Mouse (Mus musculus): ENCODE results near the gene 3110082I17Rik. TPM values are rescaled to one million over a fixed set of nuclear protein-coding genes. Genes with fewer than 3 reads are reported as not detected.
A peak's percentile ranks its signal among the peaks of the same experiment; 100 is the strongest.

The 3110082I17Rik gene
- total RNA-seq, 2 experiments from 2014 or later = 11.9 to 12.3 TPM

DNA sequence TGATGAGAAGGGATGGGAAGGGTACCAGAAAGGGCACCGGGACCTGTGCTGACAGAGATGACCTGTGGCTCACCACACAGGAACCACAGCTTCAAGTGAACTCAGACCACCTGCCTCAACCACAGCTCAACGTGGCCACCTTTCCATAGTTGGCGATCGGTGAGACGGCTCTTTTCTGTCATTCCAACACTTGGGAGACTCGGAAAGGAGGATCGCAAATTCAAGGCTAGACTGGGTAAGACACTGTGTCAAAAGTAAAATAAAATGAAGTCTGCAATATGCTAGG lies 82.1 kb downstream of the 3110082I17Rik start:
- no peak for DNase-seq

DNA sequence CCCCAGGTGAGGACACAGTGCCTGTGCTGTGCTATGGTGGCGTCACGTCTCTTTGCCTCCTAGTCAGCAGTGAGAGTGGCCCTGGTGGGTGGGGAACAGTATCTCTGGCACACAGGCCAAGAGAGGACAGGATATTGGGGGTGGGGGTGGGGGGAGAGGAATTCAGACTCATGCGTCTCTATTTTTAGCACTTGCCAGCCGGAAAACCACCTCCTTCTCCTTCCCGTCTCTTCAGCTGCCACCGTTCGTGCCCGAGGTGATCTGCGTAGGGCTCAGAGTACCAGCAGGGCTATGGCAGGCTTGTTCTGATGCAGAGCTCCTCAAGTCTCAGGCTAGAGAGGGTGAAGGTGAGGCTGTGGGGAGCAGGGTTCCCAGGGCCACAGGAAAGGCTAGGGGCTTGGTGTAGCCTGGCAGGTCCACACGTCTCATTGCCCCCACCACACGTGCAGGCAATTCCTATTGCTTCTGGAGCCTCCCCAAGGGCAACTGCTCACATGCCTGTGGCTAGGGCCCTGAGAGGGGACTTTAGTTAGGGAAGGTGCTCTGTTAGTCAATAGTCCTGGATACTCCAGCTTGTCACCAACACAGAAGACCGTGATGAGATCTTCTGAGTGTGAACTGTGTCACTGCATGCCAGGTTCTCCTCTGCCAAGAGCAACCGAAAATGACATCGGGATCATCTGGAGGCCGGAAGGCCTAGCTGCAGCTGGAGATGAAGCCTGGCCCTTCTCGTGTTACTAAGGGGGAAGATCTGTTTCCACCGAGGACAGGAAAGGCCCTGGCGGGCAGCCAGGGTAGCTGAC lies 82.7 kb downstream of the 3110082I17Rik start, which contains the start of gene Gpr146:
TSS of gene Gpr146 (plus strand) at position 230 of the 803 bp plus-strand sequence.
- DNase-seq = peak; percentile 81 to 87

GRCm38 (mm10) chr5:139374841-139375240 lies 85.5 kb downstream of the 3110082I17Rik start:
- DNase-seq = no peak

DNA sequence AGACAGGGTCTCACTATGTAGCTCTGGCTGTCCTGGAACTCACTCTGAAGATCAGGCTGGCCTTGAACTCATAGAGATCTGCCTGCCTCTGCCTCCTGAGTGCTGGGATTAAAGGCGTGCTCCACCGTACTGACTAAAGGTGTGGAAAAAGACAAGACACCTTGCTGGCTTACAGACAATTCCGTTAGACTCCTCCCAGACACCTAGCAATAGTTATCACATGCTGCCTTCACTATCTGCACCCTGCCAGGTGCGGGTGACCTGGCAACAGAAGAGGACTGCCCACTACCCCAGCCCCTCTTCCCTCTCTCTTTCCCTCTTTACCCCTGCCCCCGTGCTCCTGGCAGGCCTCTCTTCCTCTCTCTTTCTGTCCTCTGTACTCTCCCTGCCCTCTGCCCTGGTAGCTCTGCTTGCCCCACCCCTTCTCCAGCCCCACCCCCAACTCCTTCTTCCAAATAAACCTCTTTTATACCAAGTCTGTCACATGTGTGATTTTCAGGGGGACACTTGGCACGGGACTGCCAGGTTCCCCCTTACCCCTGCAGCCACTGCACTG lies 86.4 kb downstream of the 3110082I17Rik start:
- DNase-seq = no peak

DNA sequence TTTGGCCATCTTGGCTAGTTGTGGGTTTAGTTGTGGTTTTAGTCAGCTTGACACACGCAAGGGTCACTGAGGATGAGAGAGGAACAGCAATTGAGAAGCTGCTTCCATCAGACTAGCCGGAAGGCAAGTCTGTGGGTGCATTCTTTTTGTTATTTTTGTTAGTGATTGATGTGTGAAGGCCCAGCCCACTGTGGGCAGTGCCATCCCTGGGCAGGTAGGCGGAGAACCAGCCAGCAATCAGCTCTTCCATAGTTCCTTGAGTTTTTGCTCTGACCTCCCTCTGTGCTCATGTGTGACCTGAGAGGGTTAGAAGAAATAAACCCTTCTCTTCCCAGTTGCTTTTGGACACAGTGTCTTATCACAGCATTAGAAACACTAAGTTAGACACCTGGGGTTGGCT lies 87.2 kb downstream of the 3110082I17Rik start:
- no peak for DNase-seq

- DNase-seq = peak; percentile 93 to 96
Measured at GRCm38 (mm10) chr5:139371631-139372401, 88.5 kb downstream of the 3110082I17Rik start.

DNA sequence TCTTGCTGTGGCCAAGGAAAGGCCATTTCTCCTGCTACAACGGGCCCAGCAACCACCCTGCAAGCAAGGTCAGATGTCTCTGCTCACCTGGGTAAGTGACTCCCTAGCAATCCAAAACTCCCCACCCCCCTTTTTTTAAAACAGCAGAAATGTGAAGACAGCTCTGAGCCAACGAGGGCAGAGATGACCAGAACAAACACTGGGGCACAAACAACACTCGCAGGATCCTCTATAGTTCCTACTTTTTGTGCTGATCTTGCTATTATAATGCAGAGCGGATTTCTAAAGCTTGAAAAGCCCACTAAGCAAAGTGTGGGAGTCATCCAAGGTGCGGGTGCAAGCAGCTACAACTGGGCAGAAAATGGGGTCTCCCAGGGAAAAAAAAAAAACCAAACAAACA lies 89.2 kb downstream of the 3110082I17Rik start:
- DNase-seq = no peak

DNA sequence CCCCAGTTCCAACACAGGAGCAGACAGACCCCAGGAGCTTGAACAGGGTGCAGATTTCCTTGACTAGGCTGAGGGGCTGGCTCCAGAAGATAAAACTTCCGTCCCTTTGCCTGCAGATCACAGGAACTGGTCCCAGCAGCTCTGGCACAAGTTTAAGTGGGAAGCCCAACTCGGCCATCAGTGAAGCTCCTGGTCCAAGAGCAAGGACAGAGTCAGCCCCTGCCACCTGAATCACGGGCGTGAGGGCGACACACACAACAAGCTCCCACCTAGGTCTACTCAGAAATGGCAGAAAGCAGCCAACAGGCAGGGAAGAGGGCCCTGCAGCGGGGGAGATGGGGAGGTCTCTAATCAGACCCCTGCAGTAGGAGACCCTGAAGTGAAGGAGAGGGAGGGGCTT lies 90.0 kb downstream of the 3110082I17Rik start:
- no peak for DNase-seq

DNA sequence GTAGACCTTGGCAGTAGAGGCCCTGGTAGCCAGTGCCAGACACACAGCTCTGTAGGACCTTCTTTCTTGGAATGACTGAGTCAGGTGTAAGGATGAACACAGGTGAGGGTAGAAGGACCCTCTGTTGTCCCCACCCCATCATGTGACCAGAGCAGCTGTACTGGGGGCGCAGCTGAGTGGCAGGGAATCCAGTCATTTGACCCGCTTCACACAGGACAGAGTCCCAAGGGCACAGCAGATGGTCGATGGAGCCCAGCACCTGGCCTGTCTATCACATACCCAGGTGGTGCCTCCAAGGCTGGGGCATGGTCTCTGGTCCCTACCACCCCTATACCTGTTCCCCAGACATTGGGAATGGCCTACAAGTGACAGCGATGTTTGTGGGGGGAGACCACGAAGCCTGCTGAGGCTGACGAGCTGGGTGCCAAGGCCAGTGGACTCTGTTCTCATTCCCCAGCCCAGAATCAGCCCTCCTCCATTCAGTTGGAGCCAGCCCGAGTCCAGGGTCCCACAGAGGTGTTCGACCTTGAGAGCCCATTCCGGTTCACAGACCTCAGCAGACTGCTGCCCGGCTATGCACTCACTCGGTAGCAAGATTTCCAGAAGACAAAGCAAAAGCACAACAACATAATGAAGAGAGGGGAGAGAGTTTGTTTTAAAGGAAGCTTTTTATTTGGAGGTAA lies 91.5 kb downstream of the 3110082I17Rik start:
- no peak for DNase-seq

GRCm38 (mm10) chr5:139367884-139368458 lies 92.4 kb downstream of the 3110082I17Rik start:
- DNase-seq = no peak

GRCm38 (mm10) chr5:139366484-139366883 lies 93.8 kb downstream of the 3110082I17Rik start:
- DNase-seq = no peak

GRCm38 (mm10) chr5:139365827-139366226 lies 94.5 kb downstream of the 3110082I17Rik start:
- DNase-seq = no peak

GRCm38 (mm10) chr5:139364911-139365571 lies 95.3 kb downstream of the 3110082I17Rik start:
- DNase-seq = no peak

GRCm38 (mm10) chr5:139364260-139364910 lies 95.9 kb downstream of the 3110082I17Rik start:
- peak; percentile 88 to 89 for DNase-seq

DNA sequence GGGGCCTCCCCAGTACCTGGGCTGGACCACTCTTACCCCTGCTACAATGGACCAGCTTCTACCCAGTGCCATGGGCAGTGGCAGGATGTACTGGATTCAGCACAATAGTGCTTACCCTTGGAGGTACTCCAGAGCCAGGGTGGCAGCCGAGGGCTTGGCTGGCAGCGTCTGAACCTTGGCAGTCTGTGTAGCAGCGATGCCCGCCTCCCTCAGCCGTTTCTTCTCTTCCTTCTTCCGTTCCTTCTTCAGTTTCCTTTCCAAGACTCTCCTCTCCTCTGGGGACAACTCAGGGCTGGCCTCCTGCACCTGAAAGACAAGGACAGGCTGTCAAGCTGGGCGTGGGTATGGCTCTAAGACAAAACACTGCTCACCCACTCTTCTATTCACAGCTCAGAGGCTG lies 96.5 kb downstream of the 3110082I17Rik start:
- no peak for DNase-seq

DNA sequence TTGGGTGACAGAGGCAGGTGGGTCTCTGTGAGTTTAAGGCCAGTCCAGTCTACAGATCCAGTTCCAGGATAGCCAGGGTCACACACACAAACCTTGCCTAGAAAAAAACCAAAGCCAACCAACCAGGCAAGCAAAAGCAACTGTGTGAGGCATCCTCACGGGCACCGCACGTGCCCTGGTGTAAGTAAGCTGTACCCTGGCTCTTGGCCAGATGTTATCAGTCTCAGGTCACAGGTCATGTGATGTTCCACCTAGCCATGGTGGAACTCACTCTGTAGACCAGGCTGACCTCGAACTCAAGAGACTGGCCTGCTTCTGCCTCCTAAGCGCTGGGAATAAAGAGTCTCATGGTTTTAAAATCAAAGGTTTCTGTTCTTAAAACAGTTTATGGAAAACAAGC lies 101.1 kb downstream of the 3110082I17Rik start:
- no peak for DNase-seq

DNA sequence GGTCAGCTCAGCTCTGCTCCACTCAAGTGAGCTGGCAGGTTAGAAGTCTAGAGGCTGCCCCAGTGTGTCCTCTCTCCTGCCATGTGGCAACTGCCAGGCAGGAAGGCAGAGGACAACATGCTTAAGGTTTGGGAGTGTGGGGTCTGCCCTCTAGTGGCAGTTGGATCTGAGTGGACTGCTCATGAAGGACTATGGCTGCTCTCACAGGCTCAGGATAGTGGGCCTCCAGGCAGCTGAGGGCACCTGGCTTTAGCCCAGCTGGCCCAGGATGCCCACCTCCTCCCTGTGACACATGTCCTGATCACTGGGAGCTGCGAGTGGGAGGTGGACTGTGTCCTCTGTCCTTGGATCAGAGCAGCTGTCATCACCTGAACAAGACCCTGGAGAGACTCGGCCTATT lies 101.7 kb downstream of the 3110082I17Rik start:
- peak; percentile 38 to 61 for DNase-seq

DNA sequence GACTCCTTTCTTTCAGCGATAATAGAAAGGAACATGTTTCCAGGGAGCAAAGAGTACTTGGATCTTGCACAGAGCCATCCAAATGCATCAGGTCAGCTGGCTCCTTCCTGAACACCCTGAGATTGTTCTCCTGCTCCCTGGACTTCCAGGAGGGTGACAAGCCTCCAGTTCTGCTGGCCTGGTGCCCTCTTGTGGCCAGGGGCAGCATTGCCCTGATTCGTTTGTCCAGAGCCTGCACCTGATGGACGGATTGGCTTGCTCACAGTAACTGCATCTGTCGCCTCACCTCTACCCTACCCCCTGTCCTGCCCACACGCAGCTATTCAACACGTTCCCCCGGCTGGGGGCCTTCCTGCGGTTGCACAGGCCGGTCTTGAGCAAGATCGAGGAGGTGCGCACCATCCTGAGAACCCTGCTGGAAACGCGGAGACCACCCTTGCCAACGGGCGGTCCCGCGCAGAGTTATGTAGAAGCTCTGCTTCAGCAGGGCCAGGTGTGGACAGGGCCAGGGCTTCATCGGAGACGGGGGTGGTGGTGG lies 105.0 kb downstream of the 3110082I17Rik start:
- peak; percentile 88 to 91 for DNase-seq

DNA sequence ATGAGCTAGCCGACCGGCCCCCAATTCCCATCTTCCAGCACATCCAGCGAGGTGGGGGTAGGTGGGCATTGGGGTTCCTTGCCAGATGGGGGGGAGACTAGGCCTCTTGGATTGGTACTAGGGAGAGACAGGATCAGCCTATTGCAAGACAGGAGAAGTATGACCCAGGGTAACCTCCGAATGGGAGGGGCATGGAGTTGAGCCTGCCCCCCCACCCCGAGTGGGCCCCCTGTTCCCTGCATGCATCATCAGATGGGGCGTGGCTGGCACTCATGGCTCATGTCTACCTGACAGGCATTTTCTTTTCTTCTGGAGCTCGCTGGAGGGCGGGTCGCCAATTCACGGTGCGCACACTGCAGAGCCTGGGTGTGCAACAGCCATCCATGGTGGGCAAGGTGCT lies 106.4 kb downstream of the 3110082I17Rik start:
- no peak for DNase-seq

DNA sequence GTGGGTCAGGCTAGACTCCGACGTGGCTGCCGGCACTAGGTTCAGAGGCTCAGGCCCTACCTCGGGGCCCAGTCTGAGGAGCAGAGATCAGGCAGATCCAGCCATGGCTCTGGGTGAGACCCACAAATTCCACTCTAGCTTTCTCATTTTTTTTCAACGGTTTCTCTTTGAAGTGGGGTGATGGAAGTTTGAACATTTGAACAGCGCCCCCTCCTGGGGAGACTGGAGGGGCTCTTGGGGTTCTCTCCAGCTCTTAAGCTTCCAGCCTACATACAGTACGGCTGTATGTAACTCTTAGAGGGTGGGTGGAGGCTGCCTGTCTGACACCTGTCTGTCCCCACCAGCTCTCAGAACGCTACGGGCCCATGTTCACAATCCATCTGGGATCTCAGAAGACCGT lies 106.8 kb downstream of the 3110082I17Rik start:
- DNase-seq = peak in 1 of 2 experiments; percentile 41

DNA sequence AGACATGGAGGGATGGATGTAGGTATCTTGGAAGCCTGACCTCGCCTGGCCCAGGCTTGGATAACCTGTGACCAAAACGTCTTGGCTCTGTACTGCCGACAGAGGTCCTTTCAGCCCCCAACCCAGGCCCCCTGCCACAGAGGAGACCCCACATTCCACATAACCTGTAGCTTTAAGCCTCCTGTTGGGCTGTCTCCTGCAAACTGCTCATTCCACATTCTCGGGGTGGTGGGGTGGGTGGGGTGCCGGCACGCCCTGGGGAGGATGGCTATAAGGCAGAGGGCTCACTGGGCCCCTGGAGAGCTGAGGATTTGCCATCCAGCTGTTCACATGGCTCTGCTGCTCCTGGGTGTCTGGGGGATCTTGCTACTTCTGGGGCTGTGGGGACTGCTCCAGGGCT lies 108.0 kb downstream of the 3110082I17Rik start, which contains the start of gene Cyp2w1:
TSS of gene Cyp2w1 (plus strand) at position 301 of the 400 bp plus-strand sequence.
- DNase-seq = no peak

Measured in adrenal gland, postnatal 36 days (tissue).